Mouse (Mus musculus) MEL (cell line): Measurements from ENCODE around the gene Slc41a1. TPM values are rescaled to one million over a fixed set of nuclear protein-coding genes. Genes with fewer than 3 reads are reported as not detected.

Experiments
- DNase-seq: peaks from one replicate; pipeline ENCODE4 v3.0.0; 2011; ENCODE audit warnings: low read depth, low spot score
- H3K27ac ChIP-seq: 2 replicates; pipeline ENCODE4 v1.5.1; 2012; ENCODE audit warnings: low read depth, mild to moderate bottlenecking, control low read depth, low read length, moderate library complexity; ENCODE audit not compliant: control insufficient read depth
- H3K27me3 ChIP-seq, 2 experiments: fragments of 150-350 bp in 1 of 2; sonication (generic) in 1 of 2; 2 replicates each; pipeline ENCODE4 v1.6.1; 2012; ENCODE audit warnings: low read length in 2 of 2, mild to moderate bottlenecking in 2 of 2, improper control_type of control experiment in 1 of 2, moderate library complexity in 1 of 2; ENCODE audit not compliant: insufficient read depth in 2 of 2, control insufficient read depth in 1 of 2
- H3K36me3 ChIP-seq, 2 experiments: 2 replicates each; pipeline ENCODE4 v1.6.1; 2012 to 2014; ENCODE audit warnings: low read length in 2 of 2, improper control_type of control experiment in 1 of 2, inconsistent platforms in 1 of 2, mild to moderate bottlenecking in 1 of 2; ENCODE audit not compliant: insufficient read depth in 2 of 2, control insufficient read depth in 1 of 2
- H3K4me1 ChIP-seq, 2 experiments: fragments of 150-350 bp in 1 of 2; sonication (generic) in 1 of 2; 2 replicates each; pipeline ENCODE4 v1.6.1; 2012; ENCODE audit warnings: low read length in 2 of 2, improper control_type of control experiment in 1 of 2, mild to moderate bottlenecking in 1 of 2; ENCODE audit not compliant: insufficient read depth in 2 of 2, control insufficient read depth in 1 of 2
- H3K4me3 ChIP-seq, 2 experiments: fragments of 150-350 bp in 1 of 2; sonication (generic) in 1 of 2; 2 replicates each; pipeline ENCODE4 v1.5.1; 2012; ENCODE audit warnings: low read depth in 2 of 2, low read length in 2 of 2, mild to moderate bottlenecking in 2 of 2, moderate library complexity in 2 of 2, control low read depth in 1 of 2, improper control_type of control experiment in 1 of 2; ENCODE audit not compliant: control insufficient read depth in 1 of 2, insufficient read depth in 1 of 2
- H3K79me2 ChIP-seq: 2 replicates; pipeline ENCODE4 v1.6.1; 2012; ENCODE audit warnings: mild to moderate bottlenecking, low read length, moderate library complexity; ENCODE audit not compliant: control insufficient read depth, poor library complexity, insufficient read depth
- H3K9ac ChIP-seq: 2 replicates; pipeline ENCODE4 v1.6.1; 2012; ENCODE audit warnings: low read depth, mild to moderate bottlenecking, control low read depth, low read length, moderate library complexity; ENCODE audit not compliant: control insufficient read depth, poor library complexity, severe bottlenecking
- H3K9me3 ChIP-seq: fragments of 150-350 bp; sonication (generic); replicated peaks from 2 replicates; pipeline ENCODE4 v1.6.1; 2012; ENCODE audit warnings: mild to moderate bottlenecking, low read length, improper control_type of control experiment, moderate library complexity; ENCODE audit not compliant: insufficient read depth
- BHLHE40 ChIP-seq: IDR thresholded peaks from 2 replicates; pipeline ENCODE4 v1.6.1; 2012; ENCODE audit warnings: low read depth, mild to moderate bottlenecking, inconsistent platforms, low read length, improper control_type of control experiment, borderline replicate concordance
- CHD2 ChIP-seq: IDR thresholded peaks from 2 replicates; pipeline ENCODE4 v1.6.1; 2011; ENCODE audit warnings: low read length, improper control_type of control experiment
- CTCF ChIP-seq, 3 experiments: IDR thresholded peaks in 2 of 3; conservative IDR thresholded peaks in 1 of 3; 2 replicates each; pipeline ENCODE4 v1.5.1; 2011 to 2012; ENCODE audit warnings: low read length in 3 of 3, low read depth in 2 of 3, mild to moderate bottlenecking in 2 of 3, improper control_type of control experiment in 1 of 3, inconsistent platforms in 1 of 3, mixed read lengths in 1 of 3, moderate library complexity in 1 of 3; ENCODE audit not compliant: control insufficient read depth in 1 of 3, insufficient read depth in 1 of 3, poor library complexity in 1 of 3, severe bottlenecking in 1 of 3
- EP300 ChIP-seq, 2 experiments: IDR thresholded peaks; 2 replicates each; pipeline ENCODE4 v1.6.1; 2011; ENCODE audit warnings: improper control_type of control experiment in 2 of 2, low read length in 2 of 2, low read depth in 1 of 2, mild to moderate bottlenecking in 1 of 2
- ETS1 ChIP-seq: IDR thresholded peaks from 2 replicates; pipeline ENCODE4 v1.6.1; 2012; ENCODE audit warnings: low read depth, mild to moderate bottlenecking, inconsistent platforms, low read length, improper control_type of control experiment, moderate library complexity
- GABPA ChIP-seq: IDR thresholded peaks from 2 replicates; pipeline ENCODE4 v1.6.1; 2012; ENCODE audit warnings: low read depth, mild to moderate bottlenecking, inconsistent platforms, low read length, improper control_type of control experiment, moderate library complexity
- HCFC1 ChIP-seq: IDR thresholded peaks from 2 replicates; pipeline ENCODE4 v1.6.1; 2012; ENCODE audit warnings: low read depth, mild to moderate bottlenecking, inconsistent platforms, low read length, improper control_type of control experiment, moderate library complexity
- JUND ChIP-seq: IDR thresholded peaks from 2 replicates; pipeline ENCODE4 v1.6.1; 2011; ENCODE audit warnings: low read depth, mild to moderate bottlenecking, improper control_type of control experiment, low read length
- KAT2A ChIP-seq: conservative IDR thresholded peaks from 2 replicates; pipeline ENCODE4 v1.6.1; 2012; ENCODE audit warnings: low read depth, low read length, improper control_type of control experiment, inconsistent platforms
- MAFK ChIP-seq: IDR thresholded peaks from 2 replicates; pipeline ENCODE4 v1.6.1; 2011; ENCODE audit warnings: low read depth, mild to moderate bottlenecking, low read length, improper control_type of control experiment, borderline replicate concordance
- MAX ChIP-seq: IDR thresholded peaks from 2 replicates; pipeline ENCODE4 v1.6.1; 2011; ENCODE audit warnings: low read length, improper control_type of control experiment
- MAZ ChIP-seq: IDR thresholded peaks from 2 replicates; pipeline ENCODE4 v1.6.1; 2012; ENCODE audit warnings: low read depth, mild to moderate bottlenecking, inconsistent platforms, low read length, improper control_type of control experiment
- MYB ChIP-seq: IDR thresholded peaks from 2 replicates; pipeline ENCODE4 v1.6.1; 2011; ENCODE audit warnings: mild to moderate bottlenecking, low read depth, low read length, improper control_type of control experiment
- NELFE ChIP-seq: IDR thresholded peaks from 2 replicates; pipeline ENCODE4 v1.6.1; 2011; ENCODE audit warnings: low read depth, low read length, improper control_type of control experiment
- NRF1 ChIP-seq: IDR thresholded peaks from 2 replicates; pipeline ENCODE4 v1.6.1; 2014; ENCODE audit warnings: low read depth, mild to moderate bottlenecking, inconsistent platforms, low read length, improper control_type of control experiment, moderate library complexity; ENCODE audit not compliant: poor library complexity, insufficient read depth, severe bottlenecking
- POLR2AphosphoS5 ChIP-seq: IDR thresholded peaks from 2 replicates; pipeline ENCODE4 v1.6.1; 2012; ENCODE audit warnings: low read depth, borderline replicate concordance, mild to moderate bottlenecking, inconsistent platforms, low read length, moderate library complexity, mixed read lengths
- RCOR1 ChIP-seq: IDR thresholded peaks from 2 replicates; pipeline ENCODE4 v1.6.1; 2012; ENCODE audit warnings: low read depth, mild to moderate bottlenecking, inconsistent platforms, low read length, improper control_type of control experiment
- SIN3A ChIP-seq: IDR thresholded peaks from 2 replicates; pipeline ENCODE4 v1.6.1; 2012; ENCODE audit warnings: low read length, improper control_type of control experiment, inconsistent platforms
- SMC3 ChIP-seq: IDR thresholded peaks from 2 replicates; pipeline ENCODE4 v1.6.1; 2011; ENCODE audit warnings: low read depth, low read length, improper control_type of control experiment
- TBP ChIP-seq: IDR thresholded peaks from 2 replicates; pipeline ENCODE4 v1.8.0; 2011; ENCODE audit warnings: low read depth, low read length, improper control_type of control experiment
- UBTF ChIP-seq: IDR thresholded peaks from 2 replicates; pipeline ENCODE4 v1.6.1; 2012; ENCODE audit warnings: low read depth, mild to moderate bottlenecking, inconsistent platforms, low read length, improper control_type of control experiment, moderate library complexity, borderline replicate concordance; ENCODE audit not compliant: insufficient read depth
- USF2 ChIP-seq, 2 experiments: IDR thresholded peaks; 2 replicates each; pipeline ENCODE4 v1.6.1; 2011 to 2012; ENCODE audit warnings: improper control_type of control experiment in 2 of 2, low read length in 2 of 2, borderline replicate concordance in 1 of 2, inconsistent platforms in 1 of 2, low read depth in 1 of 2, mild to moderate bottlenecking in 1 of 2; ENCODE audit not compliant: insufficient read depth in 1 of 2
- ZC3H11A ChIP-seq: IDR thresholded peaks from 2 replicates; pipeline ENCODE4 v1.6.1; 2012; ENCODE audit warnings: low read depth, mild to moderate bottlenecking, inconsistent platforms, low read length, improper control_type of control experiment
- ZKSCAN1 ChIP-seq: IDR thresholded peaks from 2 replicates; pipeline ENCODE4 v1.6.1; 2012; ENCODE audit warnings: low read depth, mild to moderate bottlenecking, inconsistent platforms, low read length, improper control_type of control experiment, moderate library complexity
- ZMIZ1 ChIP-seq: IDR thresholded peaks from 2 replicates; pipeline ENCODE4 v1.6.1; 2012; ENCODE audit warnings: low read depth, mild to moderate bottlenecking, inconsistent platforms, low read length, improper control_type of control experiment, moderate library complexity
- ZNF384 ChIP-seq: IDR thresholded peaks from 2 replicates; pipeline ENCODE4 v1.6.1; 2012; ENCODE audit warnings: low read depth, mild to moderate bottlenecking, inconsistent platforms, low read length, improper control_type of control experiment
- polyA plus RNA-seq, 2 experiments: library from polyadenylated mRNA; stranded (reverse) in 1 of 2; unstranded in 1 of 2; fragments of >175 nt in 1 of 2; fragments of >200 nt in 1 of 2; gene quantifications; 2 replicates each; pipeline versions ENCODE4 v1.2.1 to v1.2.4; 2012; ENCODE audit warnings: low replicate concordance in 2 of 2, low read depth in 1 of 2; ENCODE audit not compliant: insufficient read length in 2 of 2, insufficient read depth in 1 of 2, missing spikeins in 1 of 2
- total RNA-seq: library from RNA; depleted of rRNA; stranded (reverse); fragments of 300-350 nt; gene quantifications from 2 replicates; pipeline ENCODE4 v1.2.3, GENCODE M21; 2012

Slc41a1 gene
- total and polyA plus RNA-seq, 3 experiments: 3.4 to 8.3 TPM; not detected in 1

GRCm38 (mm10) chr1:131867093-131867945 is 40.0 kb downstream of the Slc41a1 start, which contains the start of gene Rab29:
Rab29 (plus strand) TSS chr1:131867224.
- H3K36me3 ChIP-seq: peaks cover 0 to 8% of the 10 kb centered on the region in 2 experiments; a peak in 2 of 4 replicates
- H3K9me3 ChIP-seq: no peaks in the 10 kb centered on the region
- TF ChIP-seq CTCF (IDR thresholded peaks at IDR 0.05 in 2 of 3, conservative IDR thresholded peaks at IDR 0.05 in 1 of 3; ENCODE audit: control insufficient read depth in 1 of 3, insufficient read depth in 1 of 3, low read depth in 2 of 3, low read length in 3 of 3, poor library complexity in 1 of 3, severe bottlenecking in 1 of 3) (peak; percentile 84 to 90 (median 86)), UBTF (0 out of 2 replicates have a peak, but pooled peaks have one; percentile 30), JUND (no peak), MYB (no peak), MAZ (peak; percentile 62; the same call in 1 of the 2 replicates), EP300 (IDR thresholded peaks at IDR 0.05; ENCODE audit: low read depth in 1 of 2, low read length in 2 of 2) (no peak), POLR2AphosphoS5 (no peak), RCOR1 (no peak), USF2 (IDR thresholded peaks at IDR 0.05; ENCODE audit: borderline replicate concordance in 1 of 2, insufficient read depth in 1 of 2, low read depth in 1 of 2, low read length in 2 of 2) (no peak), SIN3A (no peak), NRF1 (no peak), ZNF384 (no peak), TBP (no peak), ZC3H11A (no peak), MAFK (no peak), ZMIZ1 (0 out of 2 replicates have a peak, but pooled peaks have one; percentile 24), GABPA (no peak), NELFE (peak; percentile 36; the same call in 1 of the 2 replicates), SMC3 (no peak), ZKSCAN1 (no peak), HCFC1 (peak; percentile 98), KAT2A (peak; percentile 97), MAX (peak; percentile 28; the same call in 1 of the 2 replicates), ETS1 (no peak), CHD2 (no peak), BHLHE40 (no peak)
- H3K4me1 ChIP-seq: peaks cover 0 to 10% of the 10 kb centered on the region in 2 experiments; a peak in 3 of 4 replicates
- peaks cover 0 to 1% of the 10 kb centered on the region in 2 experiments; a peak in 1 of 4 replicates for H3K27me3 ChIP-seq
- peak within 1 kb of the TSS; percentile 80 for H3K27ac ChIP-seq
- H3K4me3 ChIP-seq: peak within 1 kb of the TSS; percentile 60 to 97
- H3K9ac ChIP-seq: peak within 1 kb of the TSS; percentile 87
- DNase-seq: peak; percentile 98
- H3K79me2 ChIP-seq: peaks cover 9% of the 10 kb centered on the region
